Mouse (Mus musculus) heart, postnatal 0 days (tissue): ENCODE results near the gene Znhit2.

ENCODE experiments used
- CTCF ChIP-seq: IDR thresholded peaks from 2 replicates; pipeline ENCODE4 v1.5.1; 2016; ENCODE audit warnings: antibody characterized with exemption, control low read depth, low read depth
- EP300 ChIP-seq: IDR thresholded peaks from 2 replicates; pipeline ENCODE4 v1.6.1; 2016; ENCODE audit warnings: antibody characterized with exemption, low read depth

DNA sequence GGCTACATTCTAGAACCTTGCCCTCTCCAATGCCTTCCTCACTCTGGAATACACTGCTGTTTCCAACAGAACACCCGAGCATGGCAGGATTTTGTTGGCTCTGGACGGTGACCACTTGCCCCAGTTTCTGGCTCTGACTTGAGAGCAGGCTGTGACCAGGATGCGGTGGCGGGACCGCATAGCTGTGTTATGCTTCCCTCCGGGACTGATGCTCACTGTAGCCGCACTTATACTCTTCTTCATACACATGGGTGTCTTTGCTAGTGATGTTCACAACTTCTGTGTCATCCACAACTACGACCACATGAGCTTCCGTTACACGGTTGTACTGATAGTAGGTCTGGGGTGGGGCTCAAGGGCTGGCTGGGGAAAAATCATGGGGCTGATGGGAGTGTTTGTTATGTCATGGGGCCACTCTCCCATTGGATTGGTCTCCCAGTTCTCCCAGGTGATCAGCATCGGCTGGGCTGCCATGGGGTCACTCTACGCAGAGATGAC lies 19.0 kb downstream of the Znhit2 start, which contains the start of gene Tmem262:
- TF ChIP-seq CTCF (no peak), EP300 (no peak)
